Mouse (Mus musculus) ES-E14 (cell line): ENCODE measurements at regions not wholly inside any gene's neighbourhood (a gene's known extent, or its start where the extent isn't known, plus 50 kb on each side); places are given as distances from the start of the nearest gene placed in this dataset.

ENCODE experiments used
- DNase-seq: peaks from one replicate; pipeline ENCODE4 v3.0.0-alpha.2; 2013; ENCODE audit warnings: low read depth, low spot score
- H3K27ac ChIP-seq: 2 replicates; pipeline ENCODE4 v1.5.1; 2012; ENCODE audit warnings: low read depth, mild to moderate bottlenecking, low read length, moderate library complexity, mixed read lengths; ENCODE audit not compliant: poor library complexity, insufficient read depth, severe bottlenecking
- H3K36me3 ChIP-seq: 2 replicates; pipeline ENCODE4 v1.6.1; 2012; ENCODE audit warnings: mild to moderate bottlenecking, low read length, moderate library complexity, mixed read lengths; ENCODE audit not compliant: control insufficient read depth, poor library complexity, insufficient read depth, severe bottlenecking
- H3K4me1 ChIP-seq, 2 experiments: fragments of 150-350 bp in 1 of 2; sonication (generic) in 1 of 2; 2 replicates each; pipeline ENCODE4 v1.6.1; 2012; ENCODE audit warnings: low read length in 2 of 2, mild to moderate bottlenecking in 1 of 2, mixed read lengths in 1 of 2; ENCODE audit not compliant: control insufficient read depth in 2 of 2, insufficient read depth in 2 of 2, poor library complexity in 1 of 2
- H3K4me3 ChIP-seq, 2 experiments: fragments of 150-350 bp in 1 of 2; sonication (generic) in 1 of 2; 2 replicates each; pipeline ENCODE4 v1.5.1; 2012; ENCODE audit warnings: low read length in 2 of 2, low read depth in 1 of 2, mild to moderate bottlenecking in 1 of 2, mixed read lengths in 1 of 2; ENCODE audit not compliant: insufficient read depth in 1 of 2, poor library complexity in 1 of 2, severe bottlenecking in 1 of 2
- H3K9ac ChIP-seq: 2 replicates; pipeline ENCODE4 v1.6.1; 2012; ENCODE audit warnings: low read depth, mild to moderate bottlenecking, low read length, mixed read lengths; ENCODE audit not compliant: poor library complexity, insufficient read depth, severe bottlenecking
- H3K9me3 ChIP-seq: fragments of 150-350 bp; sonication (generic); 2 replicates; pipeline ENCODE4 v1.6.1; 2012; ENCODE audit warnings: low read depth, mild to moderate bottlenecking, low read length; ENCODE audit not compliant: control insufficient read depth, insufficient read depth
- CHD2 ChIP-seq: IDR thresholded peaks from 2 replicates; pipeline ENCODE4 v1.6.1; 2014; ENCODE audit warnings: mild to moderate bottlenecking, low read depth, low read length, inconsistent platforms
- HCFC1 ChIP-seq: IDR thresholded peaks from 2 replicates; pipeline ENCODE4 v1.6.1; 2012; ENCODE audit warnings: low read length, inconsistent platforms, borderline replicate concordance; ENCODE audit not compliant: insufficient read depth
- MAFK ChIP-seq: IDR thresholded peaks from 2 replicates; pipeline ENCODE4 v1.6.1; 2014; ENCODE audit warnings: mild to moderate bottlenecking, low read depth, low read length, inconsistent platforms; ENCODE audit not compliant: insufficient read depth
- ZC3H11A ChIP-seq: IDR thresholded peaks from 2 replicates; pipeline ENCODE4 v1.6.1; 2012; ENCODE audit warnings: low read depth, mild to moderate bottlenecking, inconsistent platforms, low read length, borderline replicate concordance
- ZNF384 ChIP-seq: IDR thresholded peaks from 2 replicates; pipeline ENCODE4 v1.6.1; 2012; ENCODE audit warnings: low read depth, low read length, inconsistent platforms
- in situ Hi-C, 2 experiments: fragments of 600-800 bp; cut with MboI; formaldehyde crosslinking; loops; one replicate each; pipeline ENCODE4 v1.15.1; 2025; ENCODE audit warnings: low sequenced_read_pairs in 2 of 2, inconsistent platforms in 1 of 2; ENCODE audit not compliant: unreplicated experiment in 2 of 2

DNA sequence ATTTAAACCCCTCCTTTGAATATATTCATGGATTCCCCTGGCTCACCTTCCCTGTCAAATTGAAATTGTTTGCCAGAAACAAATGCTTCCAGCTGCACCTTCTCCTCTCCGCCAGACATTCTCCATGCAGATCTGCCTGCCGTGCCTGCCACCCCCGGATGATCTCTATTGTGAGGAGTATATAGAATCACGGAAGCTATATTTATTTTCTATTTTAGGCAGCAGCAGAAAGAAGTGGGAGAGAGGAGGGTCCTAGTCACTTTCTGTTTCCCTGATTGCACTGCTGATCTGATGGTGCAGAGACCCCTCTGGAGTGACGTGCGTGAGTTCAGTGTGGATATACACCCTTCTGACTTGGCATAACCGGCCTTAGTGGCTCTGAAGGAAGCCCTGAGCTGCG lies 505.4 kb downstream of the Adam3 start:
- TF ChIP-seq HCFC1 = no peak
- no peak for TF ChIP-seq MAFK
- no peak for TF ChIP-seq ZC3H11A
- no peak for TF ChIP-seq ZNF384
- TF ChIP-seq CHD2 = no peak
- no peak overlapping the region for H3K4me3 ChIP-seq
- no peak overlapping the region for H3K9ac ChIP-seq
- no peak for DNase-seq
- no peaks in the 10 kb centered on the region for H3K9me3 ChIP-seq
- in situ Hi-C loops = no loop called here
- no peak overlapping the region for H3K27ac ChIP-seq
- no peaks in the 10 kb centered on the region for H3K36me3 ChIP-seq
- H3K4me1 ChIP-seq = no peaks in the 10 kb centered on the region

DNA sequence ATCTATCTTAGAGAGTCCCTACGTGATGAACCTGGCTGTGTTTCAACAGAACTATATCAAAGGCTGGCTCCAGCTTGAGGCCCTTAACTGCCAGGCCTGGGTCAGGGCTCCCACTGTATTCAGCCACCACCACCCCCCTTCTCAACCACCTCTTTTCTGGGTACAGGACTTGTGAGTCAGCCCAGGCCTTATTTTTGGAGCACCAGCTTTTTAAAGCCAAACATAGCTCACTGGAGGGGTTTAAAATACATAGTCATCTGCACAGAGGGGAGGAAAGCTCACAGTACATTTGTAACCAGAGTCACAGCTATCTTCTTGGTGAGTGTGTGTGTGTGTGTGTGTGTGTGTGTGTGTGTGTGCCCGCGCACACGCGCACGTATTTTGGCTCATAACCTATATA lies 509.0 kb downstream of the Adam3 start:
- no peaks in the 10 kb centered on the region for H3K9me3 ChIP-seq
- H3K9ac ChIP-seq = no peak overlapping the region
- H3K36me3 ChIP-seq = no peaks in the 10 kb centered on the region
- H3K27ac ChIP-seq = no peak overlapping the region
- no peak for TF ChIP-seq ZC3H11A
- TF ChIP-seq ZNF384 = no peak
- TF ChIP-seq MAFK = no peak
- TF ChIP-seq CHD2 = no peak
- no peak for TF ChIP-seq HCFC1
- H3K4me1 ChIP-seq = no peaks in the 10 kb centered on the region
- no peak overlapping the region for H3K4me3 ChIP-seq
- no peak for DNase-seq
- in situ Hi-C loops = no loop called here

DNA sequence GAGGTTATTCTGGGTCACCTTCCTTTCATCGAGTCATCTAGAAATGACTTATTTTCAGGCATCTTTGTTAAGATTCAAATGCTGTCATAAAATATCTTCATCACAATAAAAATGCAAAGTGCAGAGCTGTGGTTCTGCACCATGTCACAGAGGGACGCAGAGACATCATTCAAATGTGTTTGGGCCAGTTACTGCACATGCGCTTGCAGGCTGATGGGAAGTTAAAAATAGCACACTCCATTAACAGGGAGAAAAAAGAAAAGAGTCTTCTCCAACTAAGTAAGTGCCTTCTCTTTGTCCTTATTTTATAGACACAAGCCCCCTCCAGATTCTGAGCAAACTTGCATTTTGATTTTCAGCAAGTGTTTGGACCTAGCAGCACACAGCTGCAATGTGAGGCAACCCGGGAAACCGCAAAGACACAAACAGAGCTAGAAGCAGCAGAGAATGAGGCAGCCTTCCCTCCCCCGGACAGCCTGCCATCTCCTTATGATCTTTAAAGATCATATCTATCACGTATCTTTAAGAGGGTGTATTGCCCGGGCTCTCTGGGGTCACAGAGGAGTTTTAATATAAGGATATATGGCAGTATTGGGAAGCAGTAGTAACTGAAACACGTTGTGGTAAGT lies 510.0 kb downstream of the Adam3 start:
- Histone ChIP-seq H3K9me3 (no peaks in the 10 kb centered on the region), H3K27ac (no peak overlapping the region), H3K36me3 (no peaks in the 10 kb centered on the region), H3K4me1 (no peaks in the 10 kb centered on the region), H3K4me3 (no peak overlapping the region), H3K9ac (no peak overlapping the region)
- in situ Hi-C loops = no loop called here
- no peak for DNase-seq
- TF ChIP-seq MAFK = no peak
- no peak for TF ChIP-seq ZC3H11A
- TF ChIP-seq HCFC1 = no peak
- no peak for TF ChIP-seq ZNF384
- no peak for TF ChIP-seq CHD2

DNA sequence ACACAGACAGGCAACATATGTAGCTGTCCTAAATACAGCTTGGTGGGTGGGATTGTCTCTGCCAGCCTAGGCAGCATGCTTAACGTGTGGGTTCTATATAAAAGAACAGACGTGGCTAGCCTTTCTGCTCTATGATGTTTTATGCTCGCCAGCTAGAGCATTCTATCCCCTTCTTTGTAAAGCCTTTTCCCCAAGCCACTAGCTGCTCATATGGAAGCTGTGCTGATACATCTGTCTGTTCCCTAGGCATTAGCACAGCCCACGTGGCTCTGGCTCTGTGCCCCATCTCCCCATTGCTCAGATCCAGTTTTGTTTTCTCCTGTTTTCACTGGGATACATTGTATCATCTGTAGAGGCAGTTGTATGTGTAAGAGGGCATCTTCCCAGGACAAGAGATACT lies 511.3 kb downstream of the Adam3 start:
- DNase-seq = no peak
- in situ Hi-C loops = no loop called here
- no peak for TF ChIP-seq ZC3H11A
- TF ChIP-seq HCFC1 = no peak
- no peak for TF ChIP-seq MAFK
- no peak for TF ChIP-seq CHD2
- TF ChIP-seq ZNF384 = no peak
- Histone ChIP-seq H3K4me1 (no peaks in the 10 kb centered on the region), H3K27ac (no peak overlapping the region), H3K9ac (no peak overlapping the region), H3K9me3 (no peaks in the 10 kb centered on the region), H3K4me3 (no peak overlapping the region), H3K36me3 (no peaks in the 10 kb centered on the region)
